In genomic region chrX:73451949-73452348, GRCm38 (mm10) we compare ENCODE assay signal across 8 mouse cellular contexts. TPM values are rescaled to one million over a fixed set of nuclear protein-coding genes. Genes with fewer than 3 reads are reported as not detected.
DNase-seq lines count a peak whose midpoint lies in the region; ATAC-seq and TF ChIP-seq lines count a peak whose summit lies in the region.

No protein-coding gene starts in this region.

- H3K9me3 ChIP-seq in forebrain, embryonic 10.5 days: no peaks in the 10 kb centered on the region
- H3K9me3 ChIP-seq in forebrain, embryonic 15.5 days: no peaks in the 10 kb centered on the region

- ATAC-seq in forebrain, embryonic 15.5 days (replicated peaks): no peak
- peak; percentile 61; the same call in 1 of the 2 replicates for ATAC-seq in erythroid progenitor cell, adult 5-6 weeks (replicated peaks; ENCODE audit: low FRiP score, poor library complexity, severe bottlenecking)

- no peaks in the 10 kb centered on the region for H3K4me1 ChIP-seq in forebrain, embryonic 10.5 days
- no peaks in the 10 kb centered on the region for H3K4me1 ChIP-seq in forebrain, embryonic 15.5 days
- H3K4me1 ChIP-seq in bone marrow, adult 2 months (ENCODE audit: control insufficient read depth, insufficient read depth, low read length): no peaks in the 10 kb centered on the region
- no peaks in the 10 kb centered on the region for H3K4me1 ChIP-seq in spleen, adult 2 months (ENCODE audit: control insufficient read depth, insufficient read depth, insufficient read length)

- H3K27me3 ChIP-seq in forebrain, embryonic 10.5 days (ENCODE audit: poor library complexity, severe bottlenecking): peaks cover 27% of the 10 kb centered on the region
- no peaks in the 10 kb centered on the region for H3K27me3 ChIP-seq in forebrain, embryonic 15.5 days
- H3K27me3 ChIP-seq in spleen, adult 2 months (ENCODE audit: control insufficient read depth, insufficient read depth, low read length): no peaks in the 10 kb centered on the region

- H3K36me3 ChIP-seq in forebrain, embryonic 10.5 days (replicated peaks): peaks cover 24% of the 10 kb centered on the region
- H3K36me3 ChIP-seq in forebrain, embryonic 15.5 days: no peaks in the 10 kb centered on the region
- H3K36me3 ChIP-seq in spleen, adult 2 months (ENCODE audit: control insufficient read depth, insufficient read depth, low read length): no peaks in the 10 kb centered on the region

- H3K4me3 ChIP-seq in forebrain, embryonic 10.5 days: no peak overlapping the region
- no peak overlapping the region for H3K4me3 ChIP-seq in forebrain, embryonic 15.5 days
- H3K4me3 ChIP-seq in bone marrow, adult 2 months (replicated peaks; ENCODE audit: control insufficient read depth, low read depth, low read length): no peak overlapping the region
- H3K4me3 ChIP-seq in spleen, adult 2 months (ENCODE audit: extremely low read depth, insufficient read depth, insufficient read length): no peak overlapping the region

- WGBS in forebrain, embryonic 10.5 days: 23% methylated on average over 2 of the region's 2 CpGs
- 30% methylated on average over 2 of the region's 2 CpGs for WGBS in forebrain, embryonic 15.5 days
- WGBS in bone marrow, adult 2 months: 35% methylated on average over 2 of the region's 2 CpGs
- 44% methylated on average over 2 of the region's 2 CpGs for WGBS in spleen, adult 2 months

- DNase-seq in forebrain, embryonic 10.5 days (ENCODE audit: extremely low spot score, low spot score): peak; percentile 31
- peak; percentile 15 for DNase-seq in 416B (ENCODE audit: low read depth)
- DNase-seq in kidney, postnatal 14 days: peak; percentile 54
- peak; percentile 77 for DNase-seq in lung, postnatal 14 days
- DNase-seq in spleen, adult 2 months (ENCODE audit: low read depth in 1 of 2, low spot score in 2 of 2): peak in 1 of 2 experiments; percentile 60

- no peak for TF ChIP-seq POLR2A in bone marrow, adult 2 months (IDR thresholded peaks at IDR 0.05; ENCODE audit: borderline replicate concordance, control insufficient read depth, low read depth, low read length)
- no peak for TF ChIP-seq POLR2A in spleen, adult 2 months (IDR thresholded peaks at IDR 0.05; ENCODE audit: low read depth, low read length)

- peak; percentile 78 for TF ChIP-seq CTCF in bone marrow, adult 2 months (IDR thresholded peaks at IDR 0.05; ENCODE audit: control insufficient read depth, insufficient read depth, low read length)
- peak; percentile 60; the same call in 1 of the 2 replicates for TF ChIP-seq CTCF in spleen, adult 2 months (IDR thresholded peaks at IDR 0.05; ENCODE audit: extremely low read depth, insufficient read depth, insufficient read length, insufficient replicate concordance)

- no peak overlapping the region for H3K9ac ChIP-seq in forebrain, embryonic 15.5 days (replicated peaks)

- no peak overlapping the region for H3K4me2 ChIP-seq in forebrain, embryonic 15.5 days (replicated peaks)

- H3K27ac ChIP-seq in forebrain, embryonic 10.5 days: no peak overlapping the region
- no peak overlapping the region for H3K27ac ChIP-seq in forebrain, embryonic 15.5 days (replicated peaks)
- H3K27ac ChIP-seq in bone marrow, adult 2 months (ENCODE audit: control insufficient read depth, insufficient read depth, low read depth, low read length, poor library complexity): no peak overlapping the region
- no peak overlapping the region for H3K27ac ChIP-seq in spleen, adult 2 months (ENCODE audit: insufficient read depth, low read length)

RNA-seq across cellular contexts. Expression of gene Haus7, which starts 6.9 kb away (rescaled TPM):
- 87.8 and 88.7 TPM in 2 replicates for polyA plus RNA-seq in forebrain, embryonic 10.5 days (2016; fragmentation: Nextera tagmentation; extraction: Ambion mirVana)
- polyA plus RNA-seq in forebrain, embryonic 15.5 days (2015; fragmentation: Nextera tagmentation; extraction: Ambion mirVana): 58.0 and 61.1 TPM in 2 replicates
- polyA plus RNA-seq in bone marrow, adult 2 months (2011; ENCODE audit: insufficient read depth, insufficient read length, low replicate concordance, missing spikeins): 31.7 and 52.9 TPM in 2 replicates
- total RNA-seq in erythroid progenitor cell, adult 5-6 weeks (2015; ENCODE audit: low replicate concordance): 9.2 and 13.0 TPM in 2 replicates
- total RNA-seq in erythroid progenitor cell, adult 5-6 weeks (2017; ENCODE audit: low replicate concordance): 8.0 and 14.1 TPM in 2 replicates
- polyA plus RNA-seq in spleen, adult 2 months (2012; rRNA removed): 8.6 and 9.2 TPM in 2 replicates

RNA-seq across cellular contexts. Expression of gene Trex2, which starts 16.8 kb away (rescaled TPM):
- not detected in 2 replicates for polyA plus RNA-seq in forebrain, embryonic 10.5 days (2016; fragmentation: Nextera tagmentation; extraction: Ambion mirVana)
- not detected in 2 replicates for polyA plus RNA-seq in forebrain, embryonic 15.5 days (2015; fragmentation: Nextera tagmentation; extraction: Ambion mirVana)
- polyA plus RNA-seq in bone marrow, adult 2 months (2011; ENCODE audit: insufficient read depth, insufficient read length, low replicate concordance, missing spikeins): not detected in 2 replicates
- not detected in 2 replicates for total RNA-seq in erythroid progenitor cell, adult 5-6 weeks (2015; ENCODE audit: low replicate concordance)
- total RNA-seq in erythroid progenitor cell, adult 5-6 weeks (2017; ENCODE audit: low replicate concordance): not detected in 2 replicates
- not detected in 2 replicates for polyA plus RNA-seq in spleen, adult 2 months (2012; rRNA removed)

RNA-seq across cellular contexts. Expression of gene Bgn, which starts 31.5 kb away (rescaled TPM):
- polyA plus RNA-seq in forebrain, embryonic 10.5 days (2016; fragmentation: Nextera tagmentation; extraction: Ambion mirVana): 10.3 and 12.3 TPM in 2 replicates
- polyA plus RNA-seq in forebrain, embryonic 15.5 days (2015; fragmentation: Nextera tagmentation; extraction: Ambion mirVana): 12.8 and 13.4 TPM in 2 replicates
- 53.3 and 140 TPM in 2 replicates for polyA plus RNA-seq in bone marrow, adult 2 months (2011; ENCODE audit: insufficient read depth, insufficient read length, low replicate concordance, missing spikeins)
- 11.2 and 28.9 TPM in 2 replicates for total RNA-seq in erythroid progenitor cell, adult 5-6 weeks (2015; ENCODE audit: low replicate concordance)
- total RNA-seq in erythroid progenitor cell, adult 5-6 weeks (2017; ENCODE audit: low replicate concordance): 1.0 and 1.8 TPM in 2 replicates
- 280 and 317 TPM in 2 replicates for polyA plus RNA-seq in spleen, adult 2 months (2012; rRNA removed)

RNA-seq across cellular contexts. Expression of gene Zfp92, which starts 41.1 kb away (rescaled TPM):
- 0.17 and 0.19 TPM in 2 replicates for polyA plus RNA-seq in forebrain, embryonic 10.5 days (2016; fragmentation: Nextera tagmentation; extraction: Ambion mirVana)
- polyA plus RNA-seq in forebrain, embryonic 15.5 days (2015; fragmentation: Nextera tagmentation; extraction: Ambion mirVana): 0.62 and 0.72 TPM in 2 replicates
- polyA plus RNA-seq in bone marrow, adult 2 months (2011; ENCODE audit: insufficient read depth, insufficient read length, low replicate concordance, missing spikeins): not detected in 2 replicates
- not detected in 2 replicates for total RNA-seq in erythroid progenitor cell, adult 5-6 weeks (2015; ENCODE audit: low replicate concordance)
- total RNA-seq in erythroid progenitor cell, adult 5-6 weeks (2017; ENCODE audit: low replicate concordance): not detected in 2 replicates
- polyA plus RNA-seq in spleen, adult 2 months (2012; rRNA removed): 0.04 TPM in 1 of 2 replicates, not detected in the other

RNA-seq across cellular contexts. Expression of gene Atp2b3, which starts 50.9 kb away (rescaled TPM):
- 0.06 and 0.10 TPM in 2 replicates for polyA plus RNA-seq in forebrain, embryonic 10.5 days (2016; fragmentation: Nextera tagmentation; extraction: Ambion mirVana)
- 3.7 and 4.4 TPM in 2 replicates for polyA plus RNA-seq in forebrain, embryonic 15.5 days (2015; fragmentation: Nextera tagmentation; extraction: Ambion mirVana)
- polyA plus RNA-seq in bone marrow, adult 2 months (2011; ENCODE audit: insufficient read depth, insufficient read length, low replicate concordance, missing spikeins): not detected in 2 replicates
- not detected in 2 replicates for total RNA-seq in erythroid progenitor cell, adult 5-6 weeks (2015; ENCODE audit: low replicate concordance)
- total RNA-seq in erythroid progenitor cell, adult 5-6 weeks (2017; ENCODE audit: low replicate concordance): not detected in 2 replicates
- polyA plus RNA-seq in spleen, adult 2 months (2012; rRNA removed): not detected in 2 replicates
